ENCODE assay signal across 20 mouse cellular contexts in the genomic region with DNA sequence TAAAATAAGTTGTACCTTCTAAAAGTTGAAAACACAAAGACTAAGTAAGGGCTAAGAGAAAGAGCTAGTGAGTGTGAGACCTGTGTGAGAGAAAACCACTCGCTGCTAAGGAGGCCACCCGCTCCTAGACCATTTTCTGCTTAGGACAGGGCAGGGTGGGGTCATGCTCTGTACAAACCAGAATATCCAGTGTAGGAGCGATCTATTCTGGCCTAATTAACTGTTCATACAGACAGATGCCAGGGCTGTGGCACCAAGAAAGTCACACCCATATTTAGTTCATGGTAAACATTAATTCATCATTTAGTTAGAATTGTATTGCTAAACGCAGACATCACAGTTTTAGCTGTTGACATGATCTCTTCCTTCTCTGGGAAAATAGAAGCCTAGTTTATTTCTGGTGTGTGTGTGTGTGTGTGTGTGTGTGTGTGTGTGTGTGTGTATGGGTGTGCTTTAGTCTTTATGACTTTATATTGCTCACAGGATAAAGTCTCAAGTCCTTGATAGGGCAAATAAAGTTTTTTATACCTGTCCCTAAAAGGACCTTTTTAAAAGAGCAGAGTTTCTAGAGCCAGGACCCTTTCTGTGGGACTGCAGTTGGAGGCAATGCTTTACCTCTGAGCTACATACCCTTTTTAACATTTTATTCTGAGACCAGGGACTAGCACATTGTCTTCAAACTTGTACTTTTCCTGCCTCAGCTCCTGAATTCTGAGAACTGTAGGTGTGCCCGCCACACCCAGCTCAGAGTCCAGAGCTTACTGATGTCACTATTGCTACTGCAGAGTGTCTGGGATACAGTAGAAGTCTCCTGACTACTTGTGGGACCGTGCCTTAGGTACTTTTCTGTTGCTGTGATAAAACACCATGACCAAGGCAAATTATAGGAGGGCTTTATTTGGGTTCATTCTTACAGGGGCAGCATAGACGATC. TPM values are rescaled to one million over a fixed set of nuclear protein-coding genes. Genes with fewer than 3 reads are reported as not detected.
A peak's percentile ranks its signal among the peaks of the same experiment; 100 is the strongest.
DNase-seq lines count a peak whose midpoint lies in the region; ATAC-seq and TF ChIP-seq lines count a peak whose summit lies in the region.
"Had no signal": no experiment of that assay in that cellular context is flagged by ENCODE, and none has a peak within 500 bp of the region (broad histone marks: within the 10 kb centered on the region; RNA-seq: fewer than 3 reads in every experiment).

No protein-coding gene starts in this region.

- intact Hi-C loops in heart, postnatal 25 days (cut with DNase I) = no loop called here
- intact Hi-C loops in left cerebral cortex, postnatal 25 days (cut with DNase I) = no loop called here

- no peak for TF ChIP-seq EP300 in liver, embryonic 14.5 days (IDR thresholded peaks at IDR 0.05; ENCODE audit: low read depth)
- no peak for TF ChIP-seq EP300 in stomach, postnatal 0 days (optimal IDR thresholded peaks at IDR 0.05)

- peak overlapping the region; percentile 82 for H3K27ac ChIP-seq in intestine, embryonic 15.5 days
- H3K27ac ChIP-seq in liver, embryonic 14.5 days = peak overlapping the region; percentile 27; the same call in 1 of the 2 replicates
- peak overlapping the region; percentile 85 for H3K27ac ChIP-seq in stomach, postnatal 0 days (replicated peaks)
- H3K27ac ChIP-seq: embryonic facial prominence, embryonic 12.5 days; hindbrain, embryonic 13.5 days; neural tube, embryonic 12.5 days had no signal

- no peaks in the 10 kb centered on the region for H3K27me3 ChIP-seq in intestine, embryonic 15.5 days (replicated peaks)
- H3K27me3 ChIP-seq in liver, embryonic 14.5 days (ENCODE audit: control insufficient read depth, insufficient read depth, low read length) = no peaks in the 10 kb centered on the region
- no peaks in the 10 kb centered on the region for H3K27me3 ChIP-seq in stomach, postnatal 0 days (ENCODE audit: control insufficient read depth, insufficient read depth, low read length)
- H3K27me3 ChIP-seq: embryonic facial prominence, embryonic 12.5 days; hindbrain, embryonic 13.5 days; neural tube, embryonic 12.5 days had no signal

- no peak overlapping the region for H3K4me3 ChIP-seq in intestine, embryonic 15.5 days (replicated peaks)
- no peak overlapping the region; a peak in 1 of 4 replicates for H3K4me3 ChIP-seq in liver, embryonic 14.5 days (ENCODE audit: insufficient read depth in 1 of 2, low read depth in 2 of 2, low read length in 2 of 2)
- no peak overlapping the region for H3K4me3 ChIP-seq in stomach, postnatal 0 days (ENCODE audit: low read depth, low read length)
- H3K4me3 ChIP-seq: embryonic facial prominence, embryonic 12.5 days; hindbrain, embryonic 13.5 days; neural tube, embryonic 12.5 days had no signal

- no peaks in the 10 kb centered on the region for H3K9me3 ChIP-seq in intestine, embryonic 15.5 days
- H3K9me3 ChIP-seq in liver, embryonic 14.5 days (ENCODE audit: control insufficient read depth, low read length) = no peaks in the 10 kb centered on the region
- H3K9me3 ChIP-seq in stomach, postnatal 0 days (ENCODE audit: control insufficient read depth, low read length) = no peaks in the 10 kb centered on the region
- H3K9me3 ChIP-seq: embryonic facial prominence, embryonic 12.5 days; hindbrain, embryonic 13.5 days; neural tube, embryonic 12.5 days had no signal

- no peak for TF ChIP-seq CTCF in liver, embryonic 14.5 days (IDR thresholded peaks at IDR 0.05; ENCODE audit: low read depth)
- TF ChIP-seq CTCF in stomach, postnatal 0 days (IDR thresholded peaks at IDR 0.05; ENCODE audit: low read depth) = no peak

- peak; percentile 37 for DNase-seq in heart, adult 11 months
- DNase-seq in heart, postnatal 25 days (ENCODE audit: low spot score) = no peak
- DNase-seq in liver, embryonic 14.5 days (ENCODE audit: low read depth in 3 of 3, low spot score in 3 of 3) = peak in 2 of 3 experiments; percentile 30 to 64
- DNase-seq in stomach, postnatal 0 days (ENCODE audit: low spot score) = peak; percentile 86
- DNase-seq in thymus, adult 18-20 months = no peak
- DNase-seq in left cerebral cortex, postnatal 25 days (ENCODE audit: low spot score in 2 of 2) = no peak
- DNase-seq in gastrocnemius, postnatal 4 days (ENCODE audit: low spot score in 2 of 2) = no peak
- DNase-seq: cerebellum, adult 8-10 months; forebrain, postnatal 0 days; kidney, adult 18-20 months; kidney, postnatal 25 days; lung, adult 18-20 months; right cerebral cortex, postnatal 25 days; thymus, postnatal 14 days had no signal

- H3K36me3 ChIP-seq in intestine, embryonic 15.5 days = 0 out of 2 replicates have a peak, but pooled peaks cover 4% of the 10 kb centered on the region
- peaks cover 9% of the 10 kb centered on the region for H3K36me3 ChIP-seq in liver, embryonic 14.5 days (replicated peaks; ENCODE audit: control insufficient read depth, insufficient read depth, low read depth)
- peaks cover 2% of the 10 kb centered on the region; the same call in 1 of the 2 replicates for H3K36me3 ChIP-seq in stomach, postnatal 0 days (ENCODE audit: control insufficient read depth, insufficient read depth, low read length)

- no peaks in the 10 kb centered on the region for H3K4me1 ChIP-seq in intestine, embryonic 15.5 days (replicated peaks)
- H3K4me1 ChIP-seq in liver, embryonic 14.5 days (replicated peaks; ENCODE audit: control insufficient read depth in 2 of 2, insufficient read depth in 2 of 2, low read length in 1 of 2) = peaks cover 9 to 25% of the 10 kb centered on the region in 2 experiments
- no peaks in the 10 kb centered on the region for H3K4me1 ChIP-seq in stomach, postnatal 0 days (replicated peaks; ENCODE audit: control insufficient read depth, insufficient read depth)
- H3K4me1 ChIP-seq: embryonic facial prominence, embryonic 12.5 days; hindbrain, embryonic 13.5 days; neural tube, embryonic 12.5 days had no signal

- peak overlapping the region; percentile 9; the same call in 1 of the 2 replicates for H3K4me2 ChIP-seq in intestine, embryonic 15.5 days (replicated peaks)
- peak overlapping the region; percentile 45 for H3K4me2 ChIP-seq in liver, embryonic 14.5 days (ENCODE audit: low read depth)
- no peak overlapping the region for H3K4me2 ChIP-seq in stomach, postnatal 0 days (replicated peaks; ENCODE audit: low read depth)
- H3K4me2 ChIP-seq: embryonic facial prominence, embryonic 12.5 days; hindbrain, embryonic 13.5 days; neural tube, embryonic 12.5 days had no signal

- H3K9ac ChIP-seq in intestine, embryonic 15.5 days = no peak overlapping the region
- H3K9ac ChIP-seq in liver, embryonic 14.5 days (replicated peaks) = 0 out of 2 replicates have a peak overlapping the region, but pooled peaks have one; percentile 3
- no peak overlapping the region for H3K9ac ChIP-seq in stomach, postnatal 0 days (ENCODE audit: low read length)
- H3K9ac ChIP-seq: embryonic facial prominence, embryonic 12.5 days; forebrain, postnatal 0 days; hindbrain, embryonic 13.5 days; neural tube, embryonic 12.5 days had no signal

- peak; percentile 93 for ATAC-seq in intestine, embryonic 15.5 days
- ATAC-seq in liver, embryonic 14.5 days (ENCODE audit: insufficient read depth) = peak; percentile 73
- peak; percentile 89 for ATAC-seq in stomach, postnatal 0 days (ENCODE audit: low FRiP score, low TSS enrichment)
- ATAC-seq: forebrain, postnatal 0 days had no signal

- 54% methylated on average over 7 of the region's 7 CpGs for WGBS in intestine, embryonic 15.5 days
- WGBS in liver, embryonic 14.5 days (ENCODE audit: insufficient replicate concordance) = 62% methylated on average over 7 of the region's 7 CpGs
- WGBS in stomach, postnatal 0 days = 49% methylated on average over 7 of the region's 7 CpGs

RNA-seq across cellular contexts. Expression of a gene that starts 20.5 kb away (rescaled TPM):
- total RNA-seq in heart, postnatal 25 days (2021) = 10 to 100 TPM; 31.7 to 34.8 TPM
- polyA plus RNA-seq in intestine, embryonic 15.5 days (2015; fragmentation: Nextera tagmentation; extraction: Ambion mirVana) = 82.5 and 85.1 TPM in 2 replicates
- 6.3 and 6.8 TPM in 2 replicates for polyA plus RNA-seq in liver, embryonic 14.5 days (2012; rRNA removed)
- 21.0 and 21.1 TPM in 2 replicates for polyA plus RNA-seq in liver, embryonic 14.5 days (2014; fragmentation: Nextera tagmentation; extraction: Ambion mirVana)
- 64.7 and 67.2 TPM in 2 replicates for polyA plus RNA-seq in stomach, postnatal 0 days (2015; fragmentation: Nextera tagmentation; extraction: Ambion mirVana)
- 10 to 100 TPM; 64.9 to 68.1 TPM for total RNA-seq in left cerebral cortex, postnatal 25 days (2021)
- 10 to 100 TPM; 39.0 to 39.3 TPM for total RNA-seq in gastrocnemius, postnatal 4 days (2021)

RNA-seq across cellular contexts. Expression of a gene that starts 55.0 kb away (rescaled TPM):
- total RNA-seq in heart, postnatal 25 days (2021) = 10 to 100 TPM in 1 of 2 experiments, 1 to 10 TPM in 1; 9.6 to 13.4 TPM
- 3.6 and 3.7 TPM in 2 replicates for polyA plus RNA-seq in intestine, embryonic 15.5 days (2015; fragmentation: Nextera tagmentation; extraction: Ambion mirVana)
- 1.2 and 1.7 TPM in 2 replicates for polyA plus RNA-seq in liver, embryonic 14.5 days (2012; rRNA removed)
- 0.27 and 0.81 TPM in 2 replicates for polyA plus RNA-seq in liver, embryonic 14.5 days (2014; fragmentation: Nextera tagmentation; extraction: Ambion mirVana)
- polyA plus RNA-seq in stomach, postnatal 0 days (2015; fragmentation: Nextera tagmentation; extraction: Ambion mirVana) = 2.1 and 2.5 TPM in 2 replicates
- 1 to 10 TPM; 7.3 to 9.4 TPM for total RNA-seq in left cerebral cortex, postnatal 25 days (2021)
- total RNA-seq in gastrocnemius, postnatal 4 days (2021) = 1 to 10 TPM; 4.0 to 4.1 TPM
- total RNA-seq: common myeloid progenitor, adult 5-6 weeks; monocyte, adult 5-6 weeks had no signal

Comparison
In these comparisons a context has a peak if more than half of its experiments do, and no peak if none do; other contexts are left out.
1. DNase-seq: peak in heart, adult 11 months (single experiment), liver, embryonic 14.5 days (2 of 3) and stomach, postnatal 0 days (single experiment); none in heart, postnatal 25 days (single experiment), thymus, adult 18-20 months (0 of 2), left cerebral cortex, postnatal 25 days (0 of 2) and gastrocnemius, postnatal 4 days (0 of 2).
2. H3K27ac ChIP-seq: peak in every context shown above with its lines; median percentile 85 in stomach, postnatal 0 days; 82 in intestine, embryonic 15.5 days; 27 in liver, embryonic 14.5 days.
3. Peak in every context shown above with its lines, with median percentiles within 50 percentile points of each other: ATAC-seq.